Comparison of ENCODE assay signal across 21 mouse cellular contexts in the genomic region with DNA sequence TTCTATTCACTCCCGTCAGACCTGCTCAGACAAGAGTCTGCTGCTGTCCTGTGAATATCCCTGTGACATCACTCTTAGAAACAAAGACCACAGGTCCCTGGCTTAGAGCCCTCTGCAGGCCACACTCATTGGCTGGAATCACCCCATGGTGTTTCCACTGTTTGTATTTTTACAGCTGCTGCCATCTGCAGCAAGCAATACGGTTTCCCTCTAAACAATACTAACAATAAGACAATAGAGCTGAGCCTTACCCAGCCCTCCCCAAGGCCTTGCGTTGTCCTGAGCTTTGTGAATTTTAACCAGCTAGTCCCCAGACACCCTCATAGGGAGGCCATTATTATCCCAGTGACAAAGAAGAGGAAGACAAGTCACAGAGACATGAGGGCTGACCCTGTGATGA.
DNase-seq lines count a peak whose midpoint lies in the region; ATAC-seq lines count a peak whose summit lies in the region.
"Had no signal": no experiment of that assay in that cellular context is flagged by ENCODE, and none has a peak within 500 bp of the region (broad histone marks: within the 10 kb centered on the region; RNA-seq: fewer than 3 reads in every experiment).

No protein-coding gene starts in this region.

- 11% methylated on average over 3 of the region's 3 CpGs for WGBS in hindbrain, embryonic 11.5 days
- 11% methylated on average over 3 of the region's 3 CpGs for WGBS in hindbrain, embryonic 16.5 days

- H3K9me3 ChIP-seq in hindbrain, embryonic 11.5 days (ENCODE audit: control insufficient read depth, low read length) = no peaks in the 10 kb centered on the region
- H3K9me3 ChIP-seq in hindbrain, embryonic 16.5 days (ENCODE audit: control insufficient read depth, low read length) = no peaks in the 10 kb centered on the region
- H3K9me3 ChIP-seq: heart, embryonic 13.5 days had no signal

- ATAC-seq in hindbrain, embryonic 11.5 days (ENCODE audit: low FRiP score) = peak; percentile 57
- no peak; the same call in 1 of the 2 replicates for ATAC-seq in hindbrain, embryonic 16.5 days
- ATAC-seq: Patski had no signal

- no peak overlapping the region for H3K4me3 ChIP-seq in hindbrain, embryonic 11.5 days (ENCODE audit: low read depth, low read length)
- H3K4me3 ChIP-seq in hindbrain, embryonic 16.5 days (ENCODE audit: low read length) = no peak overlapping the region
- H3K4me3 ChIP-seq: heart, embryonic 13.5 days; myocyte had no signal

- H3K4me1 ChIP-seq in hindbrain, embryonic 11.5 days (replicated peaks; ENCODE audit: control insufficient read depth, insufficient read depth, low read length) = peaks cover 9% of the 10 kb centered on the region
- H3K4me1 ChIP-seq in hindbrain, embryonic 16.5 days (ENCODE audit: control insufficient read depth, insufficient read depth, low read depth, low read length) = peaks cover 3% of the 10 kb centered on the region; the same call in 1 of the 2 replicates
- H3K4me1 ChIP-seq: heart, embryonic 13.5 days had no signal

- H3K9ac ChIP-seq in hindbrain, embryonic 11.5 days (ENCODE audit: low read depth, low read length) = no peak overlapping the region
- H3K9ac ChIP-seq in hindbrain, embryonic 16.5 days (ENCODE audit: low read depth, low read length) = no peak overlapping the region
- H3K9ac ChIP-seq: heart, embryonic 13.5 days had no signal

- no peaks in the 10 kb centered on the region for H3K27me3 ChIP-seq in hindbrain, embryonic 11.5 days (ENCODE audit: control insufficient read depth, insufficient read depth, low read length)
- H3K27me3 ChIP-seq in hindbrain, embryonic 16.5 days (replicated peaks; ENCODE audit: control insufficient read depth, insufficient read depth, low read length) = no peaks in the 10 kb centered on the region
- H3K27me3 ChIP-seq: Patski had no signal

- H3K27ac ChIP-seq in hindbrain, embryonic 11.5 days (ENCODE audit: low read depth, low read length) = peak overlapping the region; percentile 74
- H3K27ac ChIP-seq in hindbrain, embryonic 16.5 days (ENCODE audit: low read depth, low read length) = no peak overlapping the region
- H3K27ac ChIP-seq: heart, embryonic 13.5 days had no signal

- H3K4me2 ChIP-seq in hindbrain, embryonic 11.5 days (replicated peaks; ENCODE audit: low read depth, low read length) = no peak overlapping the region
- H3K4me2 ChIP-seq in hindbrain, embryonic 16.5 days (ENCODE audit: low read length) = no peak overlapping the region
- H3K4me2 ChIP-seq: heart, embryonic 13.5 days; liver, embryonic 11.5 days had no signal

- no peaks in the 10 kb centered on the region for H3K36me3 ChIP-seq in hindbrain, embryonic 11.5 days (ENCODE audit: control insufficient read depth, insufficient read depth, low read length)
- no peaks in the 10 kb centered on the region for H3K36me3 ChIP-seq in hindbrain, embryonic 16.5 days (ENCODE audit: control insufficient read depth, insufficient read depth, low read length)
- H3K36me3 ChIP-seq: heart, embryonic 13.5 days had no signal

- peak; percentile 39 for DNase-seq in hindbrain, embryonic 11.5 days (ENCODE audit: low spot score)
- DNase-seq in retina, postnatal 1 day = peak; percentile 44
- DNase-seq in retina, embryonic 14.5 days (ENCODE audit: low spot score) = no peak
- peak; percentile 58 for DNase-seq in mesoderm, embryonic 11.5 days (ENCODE audit: low read depth, low spot score)
- no peak for DNase-seq in B cell, adult 2 months
- DNase-seq in adrenal gland, adult 8-10 months = no peak
- DNase-seq: adrenal gland, postnatal 10 days; cerebellum, postnatal 14 days; gastrocnemius, postnatal 10 days; heart, adult 18-20 months; heart, postnatal 36 days; kidney, adult 9 months; kidney, postnatal 25 days; lung, adult 18-20 months; lung, postnatal 14 days; right cerebral cortex, adult 18-20 months had no signal

Comparison
In these comparisons a context has a peak if more than half of its experiments do, and no peak if none do; other contexts are left out.
1. DNase-seq: peak in hindbrain, embryonic 11.5 days (single experiment), retina, postnatal 1 day (single experiment) and mesoderm, embryonic 11.5 days (single experiment); none in retina, embryonic 14.5 days (single experiment), B cell, adult 2 months (0 of 2) and adrenal gland, adult 8-10 months (single experiment).